Mouse (Mus musculus): ENCODE measurements around the gene Vps33b. TPM values are rescaled to one million over a fixed set of nuclear protein-coding genes. Genes with fewer than 3 reads are reported as not detected.

Gene Vps33b
- total and polyA plus RNA-seq, 2 experiments, result 4.8 to 5.7 TPM

GRCm38 (mm10) chr7:80246148-80246721 is 23.2 kb upstream of the Vps33b start, which contains the start of gene Ttll13:
Gene Ttll13 (plus strand): TSS chr7:80246376.
- H3K27ac ChIP-seq (replicated peaks; ENCODE audit: insufficient read depth, low read depth, low read length), result peak within 1 kb of the TSS; percentile 75
- peaks cover 12% of the 10 kb centered on the region for H3K4me1 ChIP-seq (ENCODE audit: control insufficient read depth, insufficient read depth, low read length)
- H3K4me3 ChIP-seq (ENCODE audit: insufficient read depth, low read depth, low read length), result peak within 1 kb of the TSS; percentile 71
- no peaks in the 10 kb centered on the region for H3K27me3 ChIP-seq (ENCODE audit: control insufficient read depth, insufficient read depth, low read length)
- peak; percentile 49 for TF ChIP-seq CTCF (IDR thresholded peaks at IDR 0.05; ENCODE audit: low read depth, low read length)
- TF ChIP-seq POLR2A (IDR thresholded peaks at IDR 0.05; ENCODE audit: extremely low read depth, insufficient read depth, low read length), result 0 out of 2 replicates have a peak, but pooled peaks have one; percentile 34
- under 1% methylated on average over 48 of the region's 48 CpGs for WGBS
- peak; percentile 90 for DNase-seq (ENCODE audit: extremely low read depth, low read depth, low spot score)
- no peaks in the 10 kb centered on the region for H3K36me3 ChIP-seq (ENCODE audit: control insufficient read depth, insufficient read depth, low read length)
- no peaks in the 10 kb centered on the region for H3K79me2 ChIP-seq (ENCODE audit: control insufficient read depth, insufficient read depth, low read length)
- peak within 1 kb of the TSS; percentile 72 for H3K9ac ChIP-seq (ENCODE audit: low read depth, low read length)

- Histone ChIP-seq H3K9ac (ENCODE audit: low read depth, low read length) (no peak overlapping the region), H3K79me2 (ENCODE audit: control insufficient read depth, insufficient read depth, low read length) (no peaks in the 10 kb centered on the region), H3K27ac (replicated peaks; ENCODE audit: insufficient read depth, low read depth, low read length) (no peak overlapping the region), H3K4me1 (ENCODE audit: control insufficient read depth, insufficient read depth, low read length) (peaks cover 11% of the 10 kb centered on the region), H3K27me3 (ENCODE audit: control insufficient read depth, insufficient read depth, low read length) (no peaks in the 10 kb centered on the region), H3K36me3 (ENCODE audit: control insufficient read depth, insufficient read depth, low read length) (no peaks in the 10 kb centered on the region), H3K4me3 (ENCODE audit: insufficient read depth, low read depth, low read length) (no peak overlapping the region)
- TF ChIP-seq CTCF (IDR thresholded peaks at IDR 0.05; ENCODE audit: low read depth, low read length) (no peak), POLR2A (IDR thresholded peaks at IDR 0.05; ENCODE audit: extremely low read depth, insufficient read depth, low read length) (no peak)
- WGBS, result 61% methylated on average over 7 of the region's 7 CpGs
- no peak for DNase-seq (ENCODE audit: extremely low read depth, low read depth, low spot score)
These were observed 22.6 kb upstream of the Vps33b start for GRCm38 (mm10) chr7:80246859-80247258.

- WGBS, result 82% methylated on average over 7 of the region's 7 CpGs
- TF ChIP-seq CTCF (IDR thresholded peaks at IDR 0.05; ENCODE audit: low read depth, low read length), result no peak
- TF ChIP-seq POLR2A (IDR thresholded peaks at IDR 0.05; ENCODE audit: extremely low read depth, insufficient read depth, low read length), result no peak
These were observed 17.0 kb upstream of the Vps33b start for GRCm38 (mm10) chr7:80252437-80252836.

GRCm38 (mm10) chr7:80252886-80253285 is 16.6 kb upstream of the Vps33b start:
- H3K79me2 ChIP-seq (ENCODE audit: control insufficient read depth, insufficient read depth, low read length), result no peaks in the 10 kb centered on the region
- H3K27me3 ChIP-seq (ENCODE audit: control insufficient read depth, insufficient read depth, low read length), result no peaks in the 10 kb centered on the region
- no peak for TF ChIP-seq CTCF (IDR thresholded peaks at IDR 0.05; ENCODE audit: low read depth, low read length)
- TF ChIP-seq POLR2A (IDR thresholded peaks at IDR 0.05; ENCODE audit: extremely low read depth, insufficient read depth, low read length), result no peak
- H3K36me3 ChIP-seq (ENCODE audit: control insufficient read depth, insufficient read depth, low read length), result no peaks in the 10 kb centered on the region
- H3K9ac ChIP-seq (ENCODE audit: low read depth, low read length), result no peak overlapping the region
- no peaks in the 10 kb centered on the region for H3K4me1 ChIP-seq (ENCODE audit: control insufficient read depth, insufficient read depth, low read length)
- no peak for DNase-seq (ENCODE audit: extremely low read depth, low read depth, low spot score)
- WGBS, result 84% methylated on average over 11 of the region's 11 CpGs
- H3K4me3 ChIP-seq (ENCODE audit: insufficient read depth, low read depth, low read length), result no peak overlapping the region
- H3K27ac ChIP-seq (replicated peaks; ENCODE audit: insufficient read depth, low read depth, low read length), result no peak overlapping the region

More at GRCm38 (mm10) chr7:80252437-80252836, 17.0 kb upstream of the Vps33b start:
- Histone ChIP-seq H3K4me3 (ENCODE audit: insufficient read depth, low read depth, low read length) (no peak overlapping the region), H3K36me3 (ENCODE audit: control insufficient read depth, insufficient read depth, low read length) (no peaks in the 10 kb centered on the region), H3K9ac (ENCODE audit: low read depth, low read length) (no peak overlapping the region), H3K4me1 (ENCODE audit: control insufficient read depth, insufficient read depth, low read length) (no peaks in the 10 kb centered on the region), H3K27ac (replicated peaks; ENCODE audit: insufficient read depth, low read depth, low read length) (no peak overlapping the region), H3K79me2 (ENCODE audit: control insufficient read depth, insufficient read depth, low read length) (no peaks in the 10 kb centered on the region), H3K27me3 (ENCODE audit: control insufficient read depth, insufficient read depth, low read length) (no peaks in the 10 kb centered on the region)
- no peak for DNase-seq (ENCODE audit: extremely low read depth, low read depth, low spot score)

GRCm38 (mm10) chr7:80255981-80256380 is 13.5 kb upstream of the Vps33b start:
- Histone ChIP-seq H3K4me1 (ENCODE audit: control insufficient read depth, insufficient read depth, low read length) (no peaks in the 10 kb centered on the region), H3K9ac (ENCODE audit: low read depth, low read length) (no peak overlapping the region), H3K4me3 (ENCODE audit: insufficient read depth, low read depth, low read length) (no peak overlapping the region), H3K27me3 (ENCODE audit: control insufficient read depth, insufficient read depth, low read length) (no peaks in the 10 kb centered on the region), H3K36me3 (ENCODE audit: control insufficient read depth, insufficient read depth, low read length) (no peaks in the 10 kb centered on the region), H3K27ac (replicated peaks; ENCODE audit: insufficient read depth, low read depth, low read length) (no peak overlapping the region), H3K79me2 (ENCODE audit: control insufficient read depth, insufficient read depth, low read length) (no peaks in the 10 kb centered on the region)
- DNase-seq (ENCODE audit: extremely low read depth, low read depth, low spot score), result no peak
- TF ChIP-seq POLR2A (IDR thresholded peaks at IDR 0.05; ENCODE audit: extremely low read depth, insufficient read depth, low read length) (no peak), CTCF (IDR thresholded peaks at IDR 0.05; ENCODE audit: low read depth, low read length) (no peak)
- 75% methylated on average over 2 of the region's 2 CpGs for WGBS

GRCm38 (mm10) chr7:80257706-80258105 is 11.7 kb upstream of the Vps33b start:
- Histone ChIP-seq H3K79me2 (ENCODE audit: control insufficient read depth, insufficient read depth, low read length) (peaks cover 8% of the 10 kb centered on the region; the same call in 1 of the 2 replicates), H3K4me1 (ENCODE audit: control insufficient read depth, insufficient read depth, low read length) (no peaks in the 10 kb centered on the region; the same call in 1 of the 2 replicates), H3K9ac (ENCODE audit: low read depth, low read length) (no peak overlapping the region), H3K36me3 (ENCODE audit: control insufficient read depth, insufficient read depth, low read length) (no peaks in the 10 kb centered on the region), H3K27ac (replicated peaks; ENCODE audit: insufficient read depth, low read depth, low read length) (no peak overlapping the region), H3K27me3 (ENCODE audit: control insufficient read depth, insufficient read depth, low read length) (no peaks in the 10 kb centered on the region), H3K4me3 (ENCODE audit: insufficient read depth, low read depth, low read length) (no peak overlapping the region)
- DNase-seq (ENCODE audit: extremely low read depth, low read depth, low spot score), result no peak
- WGBS, result 71% methylated on average over 2 of the region's 2 CpGs
- TF ChIP-seq POLR2A (IDR thresholded peaks at IDR 0.05; ENCODE audit: extremely low read depth, insufficient read depth, low read length) (no peak), CTCF (IDR thresholded peaks at IDR 0.05; ENCODE audit: low read depth, low read length) (no peak)
